Mouse (Mus musculus) kidney, embryonic 16.5 days (tissue): ENCODE measurements at regions not wholly inside any gene's neighbourhood (a gene's known extent, or its start where the extent isn't known, plus 50 kb on each side); places are given as distances from the start of the nearest gene placed in this dataset.
"Not testable (repeated sequence)": the region's sequence is repeated elsewhere in the genome, so short reads cannot be mapped to it uniquely, and the experiment has no call there.

Source experiments
- ATAC-seq: fragments of 200-750 bp; cut with Nextera tagmentation; 2 replicates; pipeline ENCODE4 v1.8.0; 2017; ENCODE audit warnings: moderate TSS enrichment; ENCODE audit not compliant: low FRiP score, low TSS enrichment
- H3K27ac ChIP-seq: fragments of 300-500 bp; sonication (generic); 2 replicates; pipeline ENCODE4 v1.5.1; 2014; ENCODE audit warnings: low read length
- H3K27me3 ChIP-seq: fragments of 300-500 bp; sonication (generic); 2 replicates; pipeline ENCODE4 v1.6.1; 2014; ENCODE audit warnings: low read length, control low read depth, mixed read lengths; ENCODE audit not compliant: insufficient read depth
- H3K36me3 ChIP-seq: fragments of 300-500 bp; sonication (generic); 2 replicates; pipeline ENCODE4 v1.6.1; 2014; ENCODE audit warnings: low read length, control low read depth, mixed read lengths; ENCODE audit not compliant: insufficient read depth
- H3K4me1 ChIP-seq: fragments of 300-500 bp; sonication (generic); 2 replicates; pipeline ENCODE4 v1.6.1; 2014; ENCODE audit warnings: low read length, control low read depth, mixed read lengths; ENCODE audit not compliant: insufficient read depth
- H3K4me2 ChIP-seq: fragments of 300-500 bp; sonication (generic); replicated peaks from 2 replicates; pipeline ENCODE4 v1.6.1; 2014; ENCODE audit warnings: low read depth, low read length
- H3K4me3 ChIP-seq: fragments of 300-500 bp; sonication (generic); 2 replicates; pipeline ENCODE4 v1.5.1; 2014; ENCODE audit warnings: mild to moderate bottlenecking, low read length
- H3K9ac ChIP-seq: fragments of 300-500 bp; sonication (generic); replicated peaks from 2 replicates; pipeline ENCODE4 v1.6.1; 2014; ENCODE audit warnings: low read length
- H3K9me3 ChIP-seq: fragments of 300-500 bp; sonication (generic); 2 replicates; pipeline ENCODE4 v1.6.1; 2016; ENCODE audit warnings: low read length, control low read depth
- WGBS: fragments of 180-500 bp; shearing (Covaris S2); extraction: QIAGEN DNeasy Blood & Tissue Kit; methylation state at CpG from one replicate; pipeline ENCODE4 v1.1.7; 2014; 5-methylcytosine and 5-hydroxymethylcytosine counted together

DNA sequence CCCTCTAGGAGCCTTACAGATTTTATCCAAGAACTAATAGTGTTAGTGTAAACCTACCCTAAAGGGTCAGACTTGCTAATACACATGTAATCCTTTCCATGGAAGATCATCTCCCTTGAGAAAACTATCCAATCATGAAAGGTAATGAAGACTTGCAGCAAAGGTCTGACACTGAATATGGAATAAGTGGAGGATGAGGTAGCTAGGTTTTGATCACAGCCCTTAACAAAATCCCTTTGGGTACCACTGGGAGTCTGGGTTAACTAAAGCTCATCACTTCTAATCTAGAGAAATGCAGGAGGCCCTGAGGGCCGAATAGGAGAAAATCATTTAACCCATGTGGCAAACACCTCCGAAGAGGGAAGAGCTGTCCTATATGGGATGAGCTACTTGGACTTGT lies 221.6 kb downstream of the Prr30 start:
- Histone ChIP-seq H3K27me3 (no peaks in the 10 kb centered on the region), H3K36me3 (no peaks in the 10 kb centered on the region), H3K9ac (no peak overlapping the region), H3K4me3 (no peak overlapping the region), H3K4me2 (no peak overlapping the region), H3K9me3 (no peaks in the 10 kb centered on the region), H3K27ac (no peak overlapping the region), H3K4me1 (no peaks in the 10 kb centered on the region)
- ATAC-seq, result no peak
- 87% methylated on average over 2 of the region's 2 CpGs for WGBS

DNA sequence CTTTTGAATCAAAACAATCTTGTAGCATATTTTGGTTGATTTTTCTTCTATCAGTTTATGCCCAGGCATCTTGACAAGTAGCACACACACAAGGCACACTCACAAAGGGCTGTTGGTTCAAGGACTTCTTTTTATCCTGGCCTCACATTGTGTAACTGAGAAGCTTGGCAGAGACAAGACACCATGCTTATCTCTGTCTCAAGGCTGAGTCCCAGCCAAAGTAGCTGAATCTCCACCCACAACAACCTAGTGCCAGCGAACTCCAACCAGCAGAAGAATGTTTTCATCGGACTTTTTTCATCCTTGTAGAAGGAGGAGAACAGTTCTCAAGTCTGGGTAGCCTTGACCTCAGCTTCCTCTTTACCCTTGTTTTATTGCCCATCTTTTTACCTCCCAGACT lies 229.2 kb downstream of the Prr30 start:
- Histone ChIP-seq H3K27me3 (no peaks in the 10 kb centered on the region), H3K27ac (no peak overlapping the region), H3K4me3 (no peak overlapping the region), H3K36me3 (no peaks in the 10 kb centered on the region), H3K4me1 (no peaks in the 10 kb centered on the region), H3K9me3 (no peaks in the 10 kb centered on the region), H3K9ac (no peak overlapping the region), H3K4me2 (no peak overlapping the region)
- 55% methylated on average over 2 of the region's 2 CpGs for WGBS
- no peak for ATAC-seq

DNA sequence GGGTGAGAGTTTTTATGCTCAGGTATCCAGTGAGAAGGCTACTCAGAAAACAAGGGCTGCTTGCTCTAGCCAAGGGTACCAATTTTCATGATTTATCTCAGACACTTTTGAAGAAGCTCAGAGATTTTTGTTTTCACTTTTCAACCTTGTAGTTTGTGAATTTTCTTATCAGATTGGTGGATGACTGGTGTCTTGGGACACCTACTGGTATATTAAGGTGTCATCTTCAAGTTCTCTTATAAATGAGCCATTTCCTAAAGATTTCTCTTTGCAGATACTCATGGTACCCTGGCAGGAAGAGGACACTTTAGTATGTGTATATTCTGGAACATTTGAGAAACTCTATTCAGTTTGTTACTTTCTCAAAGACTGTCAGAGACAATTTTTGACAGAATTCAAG lies 239.9 kb downstream of the Prr30 start:
- Histone ChIP-seq H3K36me3 (no peaks in the 10 kb centered on the region), H3K27ac (no peak overlapping the region), H3K4me3 (no peak overlapping the region), H3K9ac (no peak overlapping the region), H3K9me3 (no peaks in the 10 kb centered on the region), H3K4me1 (no peaks in the 10 kb centered on the region), H3K4me2 (no peak overlapping the region), H3K27me3 (no peaks in the 10 kb centered on the region)
- no peak for ATAC-seq

DNA sequence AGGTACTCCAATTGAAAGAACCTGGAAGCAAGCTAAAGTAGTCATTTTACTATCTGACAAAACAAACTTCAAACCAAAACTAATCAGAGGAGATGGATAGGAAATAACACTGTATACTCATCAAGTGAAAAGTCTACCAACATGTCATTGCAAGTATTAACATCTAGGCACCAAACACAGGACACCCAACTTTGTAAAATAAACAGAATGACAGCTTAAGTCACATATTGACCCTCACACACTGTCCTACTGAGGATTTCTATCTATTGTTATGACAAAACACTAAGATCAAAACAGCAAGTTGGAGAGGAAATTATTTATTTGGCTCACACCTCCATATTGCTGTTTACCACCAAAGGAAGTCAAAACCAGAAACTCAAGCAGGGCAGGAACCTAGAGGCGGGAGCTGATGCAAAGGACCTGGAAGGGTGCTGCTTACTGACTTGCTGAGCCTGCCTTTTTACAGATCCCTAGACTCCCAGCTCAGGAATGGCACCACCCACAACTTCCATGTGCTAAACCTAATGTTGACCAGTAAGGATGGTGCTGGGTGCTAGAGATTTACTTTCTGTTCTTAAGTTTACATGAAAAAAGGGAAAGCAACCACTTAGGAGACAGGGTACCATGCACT lies 244.2 kb downstream of the Prr30 start:
- Histone ChIP-seq H3K9me3 (no peaks in the 10 kb centered on the region), H3K4me1 (no peaks in the 10 kb centered on the region), H3K4me3 (no peak overlapping the region), H3K27ac (no peak overlapping the region), H3K36me3 (no peaks in the 10 kb centered on the region), H3K27me3 (no peaks in the 10 kb centered on the region), H3K4me2 (no peak overlapping the region), H3K9ac (no peak overlapping the region)
- 100% methylated on average over 1 of the region's 1 CpGs for WGBS
- ATAC-seq, result no peak

DNA sequence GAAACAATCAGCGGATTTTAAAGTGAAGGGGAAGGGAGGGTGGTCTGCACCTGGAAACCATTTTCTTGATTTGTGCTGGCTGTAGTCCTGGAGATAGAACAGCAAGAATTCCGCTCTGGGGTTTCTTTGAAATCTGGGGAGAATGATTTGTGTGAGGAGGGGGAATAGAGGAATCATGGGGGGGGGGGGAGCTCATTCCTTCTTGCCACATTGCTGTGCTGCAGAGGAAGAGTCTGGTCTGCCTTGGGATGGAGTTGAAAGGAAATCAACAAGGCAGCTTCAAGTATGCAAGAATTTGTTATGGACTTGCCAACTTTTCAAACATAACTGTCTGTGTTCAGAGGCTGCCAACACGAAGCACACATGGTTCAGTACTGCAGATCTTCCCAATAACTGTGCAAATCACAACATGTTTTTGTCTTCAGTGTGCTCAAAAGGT lies 249.4 kb downstream of the Prr30 start:
- WGBS, result 59% methylated on average over 3 of the region's 3 CpGs
- H3K4me3 ChIP-seq, result no peak overlapping the region
- no peak overlapping the region for H3K4me2 ChIP-seq
- H3K9me3 ChIP-seq, result no peaks in the 10 kb centered on the region
- no peaks in the 10 kb centered on the region for H3K27me3 ChIP-seq
- no peaks in the 10 kb centered on the region for H3K4me1 ChIP-seq
- no peak for ATAC-seq
- no peaks in the 10 kb centered on the region for H3K36me3 ChIP-seq
- H3K9ac ChIP-seq, result no peak overlapping the region
- H3K27ac ChIP-seq, result no peak overlapping the region

DNA sequence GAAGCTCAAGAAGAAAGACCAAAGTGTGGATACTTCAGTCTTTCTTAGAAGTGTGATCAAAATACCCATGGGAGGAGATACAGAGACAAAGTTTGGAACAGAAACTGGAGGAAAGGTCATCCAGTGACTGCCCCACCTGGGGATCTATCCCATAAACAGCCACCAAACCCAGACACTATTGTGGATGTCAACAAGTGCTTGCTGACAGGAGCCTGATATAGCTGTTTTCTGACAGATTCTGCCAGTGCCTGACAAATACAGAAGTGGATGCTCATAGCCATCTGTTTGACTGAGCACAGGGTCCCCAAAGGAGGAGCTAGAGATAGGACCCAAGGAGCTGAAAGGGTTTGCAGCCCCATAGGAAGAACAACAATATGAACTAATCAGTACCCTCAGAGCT lies 252.5 kb downstream of the Prr30 start:
- not testable (repeated sequence) for H3K4me3 ChIP-seq, H3K4me2 ChIP-seq, H3K36me3 ChIP-seq, H3K9me3 ChIP-seq, H3K4me1 ChIP-seq, H3K9ac ChIP-seq, ATAC-seq, H3K27me3 ChIP-seq, H3K27ac ChIP-seq

DNA sequence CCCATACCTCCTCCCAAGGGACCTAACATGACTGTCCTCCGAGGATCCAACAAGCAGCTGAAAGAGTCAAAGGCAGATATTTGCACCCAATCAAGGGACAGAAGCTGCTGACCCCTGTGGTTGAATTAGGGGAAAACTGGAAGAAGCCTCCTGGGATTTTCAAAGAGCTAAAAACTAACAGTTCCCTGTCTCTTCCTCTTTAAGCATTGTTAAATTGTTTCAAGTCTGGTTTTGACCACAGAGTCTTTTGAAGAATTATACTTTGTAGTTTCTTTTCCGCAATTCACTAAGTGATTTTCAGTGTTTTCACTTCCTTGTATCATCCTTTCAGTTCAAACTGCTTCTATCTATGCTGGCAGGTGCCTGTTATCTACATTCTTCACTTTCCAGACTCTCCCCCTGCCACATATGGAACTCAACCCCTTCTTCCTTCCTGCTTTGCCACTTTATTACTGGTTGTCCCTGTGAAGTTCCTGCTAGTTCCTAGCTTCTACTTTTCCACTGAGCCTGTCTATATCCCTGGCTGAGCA lies 262.7 kb downstream of the Prr30 start:
- H3K4me1 ChIP-seq, result no peaks in the 10 kb centered on the region
- H3K4me3 ChIP-seq, result no peak overlapping the region
- ATAC-seq, result no peak
- 70% methylated on average over 2 of the region's 2 CpGs for WGBS
- no peaks in the 10 kb centered on the region for H3K27me3 ChIP-seq
- no peak overlapping the region for H3K9ac ChIP-seq
- H3K9me3 ChIP-seq, result no peaks in the 10 kb centered on the region
- no peak overlapping the region for H3K27ac ChIP-seq
- H3K36me3 ChIP-seq, result no peaks in the 10 kb centered on the region
- no peak overlapping the region for H3K4me2 ChIP-seq

DNA sequence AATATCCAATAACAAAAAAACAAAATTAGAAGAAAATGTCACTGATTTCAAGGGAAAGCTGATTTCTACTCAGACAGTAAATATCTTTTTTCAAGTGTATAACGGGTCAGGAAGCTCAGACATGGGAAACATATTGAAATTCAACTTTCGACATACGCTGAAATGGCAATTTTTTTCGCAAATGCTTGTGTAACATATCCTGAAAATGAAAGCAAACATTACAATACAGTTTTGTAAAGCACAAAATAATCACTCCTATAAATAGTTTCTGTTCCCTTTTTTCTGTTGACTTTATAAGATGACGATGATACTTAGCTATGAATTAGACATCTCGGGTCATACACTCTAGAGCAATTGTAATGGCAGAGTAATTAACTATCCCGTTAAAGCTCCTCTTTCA lies 265.6 kb downstream of the Prr30 start:
- Histone ChIP-seq H3K9ac (no peak overlapping the region), H3K4me3 (no peak overlapping the region), H3K27me3 (no peaks in the 10 kb centered on the region), H3K4me2 (no peak overlapping the region), H3K36me3 (no peaks in the 10 kb centered on the region), H3K9me3 (no peaks in the 10 kb centered on the region), H3K27ac (no peak overlapping the region), H3K4me1 (no peaks in the 10 kb centered on the region)
- 90% methylated on average over 7 of the region's 7 CpGs for WGBS
- ATAC-seq, result no peak

DNA sequence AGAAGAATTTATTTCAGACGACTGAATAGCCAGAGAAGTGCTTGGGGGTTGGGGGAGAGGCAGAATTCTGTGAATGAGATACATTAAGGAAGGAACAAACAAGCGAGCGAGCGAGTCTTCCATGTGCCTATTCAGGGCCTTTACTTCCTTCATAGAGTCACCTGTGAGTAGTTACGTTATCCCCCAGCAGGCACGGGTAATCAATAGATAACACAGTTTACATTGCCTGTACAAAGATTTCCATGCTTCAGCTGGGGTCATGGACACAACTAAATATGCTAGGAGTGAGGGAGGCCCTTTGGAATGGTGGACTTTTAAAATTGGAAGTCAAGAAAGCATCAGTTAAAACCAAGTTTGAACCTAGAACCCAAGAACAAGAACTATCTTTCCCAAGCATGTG lies 275.2 kb downstream of the Prr30 start:
- Histone ChIP-seq H3K27me3 (no peaks in the 10 kb centered on the region), H3K9ac (no peak overlapping the region), H3K4me2 (no peak overlapping the region), H3K27ac (no peak overlapping the region), H3K4me1 (no peaks in the 10 kb centered on the region), H3K4me3 (no peak overlapping the region), H3K9me3 (no peaks in the 10 kb centered on the region), H3K36me3 (no peaks in the 10 kb centered on the region)
- no peak for ATAC-seq
- 90% methylated on average over 6 of the region's 6 CpGs for whole genome bisulfite sequencing

DNA sequence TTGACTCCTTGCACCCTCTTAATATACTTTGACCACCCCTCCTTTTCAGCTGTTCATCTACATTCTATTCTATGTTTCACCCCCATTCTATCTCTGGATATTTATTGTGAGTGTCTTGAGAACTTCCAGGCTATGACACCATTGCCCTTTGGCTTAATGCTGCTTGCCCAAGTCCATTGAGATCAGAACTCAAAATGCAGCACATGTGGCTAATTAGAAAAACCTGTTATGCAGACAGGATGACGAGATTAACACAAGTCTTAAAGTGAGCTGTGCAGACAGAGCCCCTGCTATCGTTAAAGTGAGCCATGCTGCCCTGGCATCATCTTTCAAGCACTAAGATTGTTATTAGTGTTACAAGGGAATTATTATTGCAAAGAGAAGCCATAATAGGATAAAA lies 299.9 kb downstream of the Prr30 start:
- Histone ChIP-seq H3K4me1 (no peaks in the 10 kb centered on the region), H3K27ac (no peak overlapping the region), H3K4me3 (no peak overlapping the region), H3K36me3 (no peaks in the 10 kb centered on the region), H3K9ac (no peak overlapping the region), H3K27me3 (no peaks in the 10 kb centered on the region), H3K9me3 (no peaks in the 10 kb centered on the region), H3K4me2 (no peak overlapping the region)
- WGBS, result 35% methylated on average over 2 of the region's 2 CpGs
- no peak for ATAC-seq
